Mouse (Mus musculus): ENCODE data around the gene Stk38l.

GRCm38 (mm10) chr6:146778055-146778454, 53.3 kb downstream of the Stk38l start:
- TF ChIP-seq CTCF (IDR thresholded peaks at IDR 0.05) (no peak), EP300 (IDR thresholded peaks at IDR 0.05; ENCODE audit: insufficient read depth, low read depth, low read length) (no peak), POLR2A (IDR thresholded peaks at IDR 0.05; ENCODE audit: insufficient read depth, low read depth, low read length) (no peak)

Data from heart, adult 2 months (tissue).